Mouse (Mus musculus): Measurements from ENCODE around the gene Dapk3.
A peak's percentile ranks its signal among the peaks of the same experiment; 100 is the strongest.

DNA sequence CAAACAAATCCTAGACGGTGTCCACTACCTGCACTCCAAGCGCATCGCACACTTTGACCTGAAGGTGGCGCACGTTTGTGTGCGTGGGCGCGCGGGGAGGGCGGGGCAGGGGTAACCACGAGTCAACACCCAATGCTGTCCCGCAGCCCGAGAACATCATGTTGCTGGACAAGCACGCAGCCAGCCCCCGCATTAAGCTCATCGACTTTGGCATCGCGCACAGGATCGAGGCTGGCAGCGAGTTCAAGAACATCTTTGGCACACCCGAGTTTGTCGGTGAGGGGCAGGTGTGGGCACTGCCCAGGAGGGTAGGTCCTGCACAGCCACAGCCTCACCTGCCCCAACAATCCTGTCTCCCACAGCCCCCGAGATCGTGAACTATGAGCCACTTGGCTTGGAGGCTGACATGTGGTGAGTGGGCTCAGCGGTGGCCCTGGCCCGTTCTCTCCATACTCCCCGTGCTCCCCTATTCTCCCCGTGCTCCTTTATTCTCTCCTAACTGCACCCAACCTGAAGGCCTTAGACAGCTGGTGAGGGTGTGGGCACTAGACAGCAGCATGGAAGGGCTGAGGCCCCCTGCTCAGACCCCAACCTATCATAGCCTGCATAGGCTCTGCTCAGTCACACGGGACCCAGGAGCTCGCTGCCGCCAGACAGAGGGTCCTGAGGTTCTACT lies 7.6 kb downstream of the Dapk3 start:
- TF ChIP-seq CTCF (conservative IDR thresholded peaks at IDR 0.05; ENCODE audit: low read length) (peak; percentile 50; the same call in 1 of the 2 replicates), NANOG (IDR thresholded peaks at IDR 0.05; ENCODE audit: borderline replicate concordance, low read length) (no peak)
